Mouse (Mus musculus): ENCODE data around the gene Cnpy3. TPM values are rescaled to one million over a fixed set of nuclear protein-coding genes. Genes with fewer than 3 reads are reported as not detected.

The Cnpy3 gene
- polyA plus RNA-seq, 1 experiment from 2014 or later: 110 TPM

DNA sequence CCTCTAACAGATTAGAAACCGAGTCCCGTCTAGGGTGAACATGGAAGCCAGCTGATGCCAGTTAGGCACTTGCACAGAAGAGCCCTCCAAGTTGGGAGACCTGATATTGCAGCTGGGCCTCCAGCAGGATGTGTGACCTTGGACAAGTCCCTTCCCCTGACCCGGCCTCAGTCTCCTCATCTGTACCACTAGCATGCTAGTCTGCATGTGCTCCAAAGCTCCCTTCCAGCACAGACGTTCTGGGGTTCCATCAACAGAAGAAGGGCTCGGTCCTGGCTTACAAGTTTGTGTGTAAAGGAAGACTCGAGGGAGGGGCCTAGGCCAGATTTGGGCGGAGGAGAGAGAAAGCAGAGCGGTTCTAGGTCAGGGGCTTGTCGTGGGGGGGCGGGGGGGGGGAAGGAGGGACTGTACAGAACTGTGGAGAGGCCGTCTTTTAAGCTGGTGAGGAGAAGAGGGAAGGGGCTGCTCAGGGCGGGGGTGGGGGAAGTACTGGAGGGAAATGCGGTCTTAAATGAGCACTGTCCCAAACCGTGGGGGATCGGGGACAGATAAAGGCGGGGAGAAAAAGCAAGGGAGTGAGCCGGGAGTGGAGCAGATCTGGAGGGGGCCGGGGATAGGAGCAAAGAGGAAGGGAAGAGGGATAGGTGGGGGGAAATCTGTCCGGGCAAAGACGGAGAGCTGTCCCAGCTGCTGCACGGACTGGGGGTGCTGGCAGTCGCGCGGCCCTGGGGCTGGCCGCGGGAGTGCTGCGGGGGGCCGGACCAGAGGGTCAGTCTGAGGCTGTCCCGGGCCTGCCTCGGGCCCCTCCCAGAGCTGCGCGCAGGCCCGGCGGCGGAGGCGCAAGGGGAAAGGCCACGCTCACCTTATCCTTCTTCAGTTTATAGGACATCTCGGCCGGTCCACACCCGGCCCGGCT, 47.8 kb downstream of the Cnpy3 start:
- ATAC-seq (peak; percentile 55), DNase-seq (ENCODE audit: low read depth, low spot score) (no peak)
- ChIA-PET CTCF (interaction anchor here (1.0 to 1.3 kb wide), 2 partner anchors 7 to 20 kb away, joined by 3 to 4 read pairs; no protein-coding TSS in a partner anchor), POLR2A (interaction anchor here (0.9 to 1.7 kb wide), 7 partner anchors 9 to 40 kb away, joined by 3 to 8 read pairs (median 3); partner anchors contain the start of gene Klhdc3)
- in situ Hi-C loops (cut with MboI; ENCODE audit: low pct_unique_long_range_greater_than_20kb): no loop called here
- H3K27me3 ChIP-seq: no peaks in the 10 kb centered on the region
- no peak for TF ChIP-seq CTCF (IDR thresholded peaks at IDR 0.05)

DNA sequence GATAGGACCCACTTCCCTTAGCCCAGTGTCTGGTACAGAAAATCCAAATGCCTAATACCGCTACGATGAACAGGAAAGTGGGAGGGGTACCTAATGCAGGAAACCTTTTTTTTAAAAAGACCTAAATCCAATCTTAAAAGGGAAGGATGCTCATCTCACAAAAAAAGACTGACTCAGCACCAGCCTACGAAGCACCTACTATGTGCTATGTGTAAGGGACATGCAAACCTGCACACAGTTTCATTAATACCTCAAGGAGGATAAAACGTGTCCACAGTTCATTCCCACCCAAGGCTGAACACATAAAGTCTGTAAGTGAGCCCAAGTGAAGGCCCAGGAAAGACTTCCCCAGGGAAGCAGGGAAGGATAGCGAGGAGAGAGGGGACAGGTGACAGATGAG, 49.5 kb downstream of the Cnpy3 start:
- no peak for TF ChIP-seq CTCF (IDR thresholded peaks at IDR 0.05)
- ATAC-seq (no peak), DNase-seq (ENCODE audit: low read depth, low spot score) (no peak)
- in situ Hi-C loops (cut with MboI; ENCODE audit: low pct_unique_long_range_greater_than_20kb): no loop called here
- ChIA-PET CTCF (no interaction called here), POLR2A (no interaction called here)
- no peaks in the 10 kb centered on the region for H3K27me3 ChIP-seq

GRCm38 (mm10) chr17:46702100-46702499, 49.9 kb downstream of the Cnpy3 start:
- in situ Hi-C loops (cut with MboI; ENCODE audit: low pct_unique_long_range_greater_than_20kb): no loop called here
- CTCF ChIA-PET: interaction anchor here (0.8 to 1.5 kb wide), 2 partner anchors 10 to 23 kb away, joined by 3 to 4 read pairs; partner anchors contain the start of gene Mea1
- H3K27me3 ChIP-seq: no peaks in the 10 kb centered on the region
- DNase-seq (ENCODE audit: low read depth, low spot score): no peak
- no peak for ATAC-seq
- TF ChIP-seq CTCF (IDR thresholded peaks at IDR 0.05): no peak
- POLR2A ChIA-PET: interaction anchor here (0.5 to 1.7 kb wide), 2 partner anchors 18 to 46 kb away, joined by 4 to 5 read pairs; no protein-coding TSS in a partner anchor

- in situ Hi-C loops (cut with MboI; ENCODE audit: low pct_unique_long_range_greater_than_20kb): no loop called here
- CTCF ChIA-PET: interaction anchor here (0.8 to 1.7 kb wide), 4 partner anchors 10 to 22 kb away, joined by 3 to 5 read pairs (median 4); partner anchors contain the start of gene Mea1
- TF ChIP-seq CTCF (IDR thresholded peaks at IDR 0.05): no peak
- ATAC-seq (no peak), DNase-seq (ENCODE audit: low read depth, low spot score) (no peak)
- POLR2A ChIA-PET: interaction anchor here (0.5 to 1.7 kb wide), 4 partner anchors 11 to 46 kb away, joined by 3 to 6 read pairs (median 4); partner anchors contain the start of gene Klhdc3
- H3K27me3 ChIP-seq: no peaks in the 10 kb centered on the region
Observed at GRCm38 (mm10) chr17:46701489-46701888, 50.5 kb downstream of the Cnpy3 start.

DNA sequence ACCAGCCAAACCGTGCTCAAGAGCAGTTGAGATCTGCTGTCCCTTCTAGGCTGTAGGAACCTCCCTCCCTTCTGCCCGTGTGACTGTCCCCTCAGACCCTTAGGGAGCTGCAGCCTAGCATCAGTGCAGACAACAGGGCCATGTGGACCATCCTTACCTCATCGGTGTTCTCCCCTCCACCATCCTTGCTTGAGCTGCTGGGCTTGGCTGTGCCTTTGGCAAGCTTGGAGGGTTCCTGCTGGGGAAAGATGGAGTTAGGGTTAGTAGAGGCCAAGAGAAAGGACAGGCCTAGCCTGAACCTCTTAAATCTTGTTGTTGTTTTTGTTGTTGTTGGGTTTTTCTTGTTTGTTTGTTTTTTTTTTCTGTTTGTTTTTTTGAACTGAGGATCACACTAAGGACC, 52.1 kb downstream of the Cnpy3 start:
- DNase-seq (ENCODE audit: low read depth, low spot score): no peak
- in situ Hi-C loops (cut with MboI; ENCODE audit: low pct_unique_long_range_greater_than_20kb): no loop called here
- ChIA-PET CTCF (interaction anchor here (1.7 kb wide), 1 partner anchor 11 kb away, joined by 5 read pairs; no protein-coding TSS in a partner anchor), POLR2A (interaction anchor here (0.5 kb wide), 1 partner anchor 163 kb away, joined by 3 read pairs; no protein-coding TSS in a partner anchor)
- no peak for ATAC-seq
- no peak for TF ChIP-seq CTCF (IDR thresholded peaks at IDR 0.05)
- H3K27me3 ChIP-seq: no peaks in the 10 kb centered on the region

DNA sequence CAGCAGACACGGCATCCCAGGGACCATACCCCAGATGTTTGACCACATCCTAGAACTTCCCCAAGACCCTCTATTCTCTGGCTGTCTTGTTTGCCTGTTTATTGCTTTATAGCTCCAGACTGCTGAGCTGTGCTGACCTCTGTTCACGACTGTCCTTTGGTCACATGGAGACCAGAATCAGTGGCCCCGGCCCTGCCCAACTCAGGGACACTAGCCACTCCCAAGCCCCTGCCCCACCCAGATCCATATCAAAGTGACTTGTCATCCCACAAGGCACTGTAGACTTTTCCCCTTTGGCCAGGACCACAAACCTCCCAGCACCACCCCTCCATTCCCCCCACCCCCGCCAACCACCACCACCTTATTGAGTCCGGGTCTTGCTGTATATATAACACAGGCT, 52.8 kb downstream of the Cnpy3 start:
- ATAC-seq (no peak), DNase-seq (ENCODE audit: low read depth, low spot score) (no peak)
- CTCF ChIA-PET: no interaction called here
- no peaks in the 10 kb centered on the region for H3K27me3 ChIP-seq
- POLR2A ChIA-PET: no interaction called here
- TF ChIP-seq CTCF (IDR thresholded peaks at IDR 0.05): no peak
- in situ Hi-C loops (cut with MboI; ENCODE audit: low pct_unique_long_range_greater_than_20kb): no loop called here

GRCm38 (mm10) chr17:46698515-46698914, 53.5 kb downstream of the Cnpy3 start:
- DNase-seq (ENCODE audit: low read depth, low spot score): no peak
- no peaks in the 10 kb centered on the region for H3K27me3 ChIP-seq
- no peak for TF ChIP-seq CTCF (IDR thresholded peaks at IDR 0.05)
- ATAC-seq: peak; percentile 55
- in situ Hi-C loops (cut with MboI; ENCODE audit: low pct_unique_long_range_greater_than_20kb): no loop called here
- ChIA-PET POLR2A (no interaction called here), CTCF (no interaction called here)

DNA sequence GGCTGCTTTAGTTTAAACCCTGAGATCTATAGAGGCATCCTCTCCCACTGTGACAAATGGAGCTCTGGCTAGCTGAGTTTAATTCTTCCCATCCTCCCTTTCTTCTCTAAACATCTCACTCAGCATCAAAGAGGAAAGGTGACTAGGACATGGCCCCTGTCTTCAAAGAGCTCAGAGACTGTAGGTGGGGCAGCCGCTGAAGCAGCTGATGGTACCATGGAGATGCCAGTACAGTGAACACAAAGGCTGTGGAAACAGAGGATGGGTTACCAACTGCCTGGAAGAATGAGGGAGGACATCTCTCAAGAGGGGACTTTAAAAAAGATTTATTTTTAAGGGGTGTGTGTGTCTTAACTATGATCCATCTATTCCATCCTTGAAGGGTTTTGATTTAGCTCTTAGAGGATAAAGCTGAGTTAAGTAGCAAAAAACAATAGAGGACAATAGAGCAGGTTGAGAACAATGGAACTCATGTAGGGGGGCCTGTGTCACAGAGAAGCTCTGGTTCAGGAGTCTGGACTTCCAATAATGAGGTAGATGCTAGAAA, 57.4 kb downstream of the Cnpy3 start:
- ATAC-seq (no peak), DNase-seq (ENCODE audit: low read depth, low spot score) (no peak)
- in situ Hi-C loops (cut with MboI; ENCODE audit: low pct_unique_long_range_greater_than_20kb): no loop called here
- ChIA-PET POLR2A (no interaction called here), CTCF (interaction anchor here (1.1 kb wide), 1 partner anchor 15 kb away, joined by 4 read pairs; no protein-coding TSS in a partner anchor)
- H3K27me3 ChIP-seq: no peaks in the 10 kb centered on the region
- TF ChIP-seq CTCF (IDR thresholded peaks at IDR 0.05): no peak

GRCm38 (mm10) chr17:46691390-46691789, 60.6 kb downstream of the Cnpy3 start:
- ATAC-seq (peak; percentile 31), DNase-seq (ENCODE audit: low read depth, low spot score) (no peak)
- ChIA-PET CTCF (interaction anchor here (1.0 to 1.2 kb wide), 2 partner anchors 10 to 26 kb away, joined by 3 read pairs; no protein-coding TSS in a partner anchor), POLR2A (interaction anchor here (1.8 kb wide), 1 partner anchor 10 kb away, joined by 6 read pairs; no protein-coding TSS in a partner anchor)
- in situ Hi-C loops (cut with MboI; ENCODE audit: low pct_unique_long_range_greater_than_20kb): no loop called here
- no peak for TF ChIP-seq CTCF (IDR thresholded peaks at IDR 0.05)
- H3K27me3 ChIP-seq: no peaks in the 10 kb centered on the region

- no peaks in the 10 kb centered on the region for H3K27me3 ChIP-seq
- in situ Hi-C loops (cut with MboI; ENCODE audit: low pct_unique_long_range_greater_than_20kb): no loop called here
- DNase-seq (ENCODE audit: low read depth, low spot score) (no peak), ATAC-seq (no peak)
- POLR2A ChIA-PET: interaction anchor here (1.3 to 1.8 kb wide), 2 partner anchors 9 to 10 kb away, joined by 3 to 6 read pairs; no protein-coding TSS in a partner anchor
- TF ChIP-seq CTCF (IDR thresholded peaks at IDR 0.05): no peak
- CTCF ChIA-PET: no interaction called here
Observed at GRCm38 (mm10) chr17:46690665-46691064, 61.3 kb downstream of the Cnpy3 start.

All from Patski (cell line).